20 mouse cellular contexts compared by ENCODE assay signal in the genomic region with DNA sequence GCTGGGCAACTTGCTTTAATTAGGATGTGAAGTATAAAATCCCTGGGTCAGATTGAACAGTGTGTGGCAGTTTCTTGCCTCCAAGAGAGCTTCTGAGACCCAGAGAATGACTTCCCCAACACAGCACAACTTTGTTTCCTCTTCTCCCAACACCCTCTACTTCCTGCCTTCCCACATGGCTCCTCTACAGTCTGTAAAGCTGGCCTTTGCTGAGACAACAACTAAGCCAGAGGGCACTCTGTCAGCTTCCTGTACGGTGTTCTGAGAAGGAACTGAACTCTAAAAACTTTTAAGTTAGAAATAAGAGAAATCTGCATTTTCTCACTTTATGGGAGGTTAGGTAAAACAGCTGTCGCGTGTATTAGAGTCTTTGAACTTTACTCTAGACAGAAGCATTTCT. TPM values are rescaled to one million over a fixed set of nuclear protein-coding genes. Genes with fewer than 3 reads are reported as not detected.
A peak's percentile ranks its signal among the peaks of the same experiment; 100 is the strongest.
DNase-seq lines count a peak whose midpoint lies in the region; ATAC-seq and TF ChIP-seq lines count a peak whose summit lies in the region.
"Had no signal": no experiment of that assay in that cellular context is flagged by ENCODE, and none has a peak within 500 bp of the region (broad histone marks: within the 10 kb centered on the region; RNA-seq: fewer than 3 reads in every experiment).

No protein-coding gene starts in this region.

- peak; percentile 28 for DNase-seq in heart, adult 8-10 months (ENCODE audit: low spot score)
- no peak for DNase-seq in heart, embryonic 10.5 days (ENCODE audit: low spot score)
- peak; percentile 26 for DNase-seq in lung, embryonic 14.5 days
- no peak for DNase-seq in lung, adult 18-20 months
- no peak for DNase-seq in left cerebral cortex, adult 9 months (ENCODE audit: low spot score in 2 of 2)
- DNase-seq: B cell, adult 2 months; cerebellum, postnatal 10 days; kidney, postnatal 14 days had no signal

- no peak overlapping the region for H3K9ac ChIP-seq in lung, embryonic 14.5 days
- no peak overlapping the region for H3K9ac ChIP-seq in hindbrain, embryonic 12.5 days
- H3K9ac ChIP-seq: hindbrain, embryonic 14.5 days; limb, embryonic 15.5 days had no signal

- no peak for TF ChIP-seq CTCF in lung, embryonic 14.5 days (IDR thresholded peaks at IDR 0.05; ENCODE audit: low read depth)

- no peak for ATAC-seq in lung, embryonic 14.5 days (ENCODE audit: insufficient read depth)
- peak; percentile 78 for ATAC-seq in common myeloid progenitor, adult 5-6 weeks (replicated peaks; ENCODE audit: low read depth, poor library complexity, severe bottlenecking)
- 0 out of 2 replicates have a peak, but pooled peaks have one; percentile 50 for ATAC-seq in monocyte, adult 5-6 weeks (replicated peaks; ENCODE audit: insufficient number of reproducible peaks, low FRiP score, low TSS enrichment, poor library complexity, severe bottlenecking)
- no peak for ATAC-seq in hindbrain, embryonic 12.5 days (ENCODE audit: low FRiP score)
- ATAC-seq: activated CD4-positive, CD25-positive, alpha-beta regulatory T cell, adult 4 months; forebrain, embryonic 14.5 days; intestine, embryonic 16.5 days; midbrain, embryonic 16.5 days; Patski had no signal

- H3K4me3 ChIP-seq in heart, embryonic 10.5 days: no peak overlapping the region
- H3K4me3 ChIP-seq in lung, embryonic 14.5 days (ENCODE audit: low read depth, low read length): no peak overlapping the region
- H3K4me3 ChIP-seq in hindbrain, embryonic 12.5 days: no peak overlapping the region
- H3K4me3 ChIP-seq: erythroblast, embryonic 14.5 days; limb, embryonic 15.5 days had no signal

- H3K9me3 ChIP-seq in heart, embryonic 10.5 days: no peaks in the 10 kb centered on the region
- H3K9me3 ChIP-seq in lung, embryonic 14.5 days (ENCODE audit: low read depth, low read length): no peaks in the 10 kb centered on the region
- no peaks in the 10 kb centered on the region for H3K9me3 ChIP-seq in hindbrain, embryonic 12.5 days (replicated peaks)
- H3K9me3 ChIP-seq: limb, embryonic 15.5 days had no signal

- H3K27ac ChIP-seq in heart, embryonic 10.5 days: no peak overlapping the region
- no peak overlapping the region for H3K27ac ChIP-seq in lung, embryonic 14.5 days (ENCODE audit: low read depth)
- no peak overlapping the region for H3K27ac ChIP-seq in hindbrain, embryonic 12.5 days
- H3K27ac ChIP-seq: hindbrain, embryonic 14.5 days; limb, embryonic 15.5 days had no signal

- no peaks in the 10 kb centered on the region for H3K4me1 ChIP-seq in heart, embryonic 10.5 days
- no peaks in the 10 kb centered on the region for H3K4me1 ChIP-seq in lung, embryonic 14.5 days (ENCODE audit: insufficient read depth)
- H3K4me1 ChIP-seq in hindbrain, embryonic 12.5 days: no peaks in the 10 kb centered on the region
- H3K4me1 ChIP-seq: limb, embryonic 15.5 days had no signal

- H3K4me2 ChIP-seq in lung, embryonic 14.5 days: no peak overlapping the region
- H3K4me2 ChIP-seq in hindbrain, embryonic 12.5 days (replicated peaks): no peak overlapping the region
- H3K4me2 ChIP-seq: hindbrain, embryonic 14.5 days; limb, embryonic 15.5 days had no signal

- 65% methylated on average over 3 of the region's 3 CpGs for WGBS in heart, embryonic 10.5 days
- 61% methylated on average over 3 of the region's 3 CpGs for WGBS in lung, embryonic 14.5 days
- WGBS in hindbrain, embryonic 12.5 days: 79% methylated on average over 3 of the region's 3 CpGs

- no peaks in the 10 kb centered on the region for H3K27me3 ChIP-seq in heart, embryonic 10.5 days (ENCODE audit: insufficient read depth, poor library complexity, severe bottlenecking)
- H3K27me3 ChIP-seq in lung, embryonic 14.5 days (ENCODE audit: insufficient read depth, low read length): no peaks in the 10 kb centered on the region
- no peaks in the 10 kb centered on the region for H3K27me3 ChIP-seq in hindbrain, embryonic 12.5 days
- H3K27me3 ChIP-seq: limb, embryonic 15.5 days; Patski had no signal

- H3K36me3 ChIP-seq in heart, embryonic 10.5 days: no peaks in the 10 kb centered on the region
- H3K36me3 ChIP-seq in lung, embryonic 14.5 days (ENCODE audit: insufficient read depth): no peaks in the 10 kb centered on the region
- H3K36me3 ChIP-seq in hindbrain, embryonic 12.5 days: no peaks in the 10 kb centered on the region
- H3K36me3 ChIP-seq: limb, embryonic 15.5 days had no signal

RNA-seq across cellular contexts. Expression of a gene that starts 34.4 kb away (rescaled TPM):
- 100 to 1,000 TPM; 117 to 175 (median 143) TPM for total RNA-seq in heart, adult 8-10 months (2022)
- 34.1 and 34.3 TPM in 2 replicates for polyA plus RNA-seq in heart, embryonic 10.5 days (2016; fragmentation: Nextera tagmentation; extraction: Ambion mirVana)
- 35.5 and 39.4 TPM in 2 replicates for polyA plus RNA-seq in lung, embryonic 14.5 days (2014; fragmentation: Nextera tagmentation; extraction: Ambion mirVana)
- 11.4 and 14.8 TPM in 2 replicates for total RNA-seq in common myeloid progenitor, adult 5-6 weeks (2017)
- total RNA-seq in monocyte, adult 5-6 weeks (2017): 11.7 to 14.2 TPM (median 12.6 TPM) in 3 replicates
- 49.0 and 51.7 TPM in 2 replicates for polyA plus RNA-seq in hindbrain, embryonic 12.5 days (2016; fragmentation: Nextera tagmentation; extraction: Ambion mirVana)

RNA-seq across cellular contexts. Expression of a gene that starts 39.4 kb away (rescaled TPM):
- 1 to 10 TPM in 1 of 4 experiments, under 1 TPM in 3; 0.19 to 1.5 (median 0.33) TPM for total RNA-seq in heart, adult 8-10 months (2022)
- 0.24 TPM in 1 of 2 replicates, not detected in the other for polyA plus RNA-seq in heart, embryonic 10.5 days (2016; fragmentation: Nextera tagmentation; extraction: Ambion mirVana)
- 0.27 and 0.43 TPM in 2 replicates for polyA plus RNA-seq in lung, embryonic 14.5 days (2014; fragmentation: Nextera tagmentation; extraction: Ambion mirVana)
- total RNA-seq in common myeloid progenitor, adult 5-6 weeks (2017): 22.7 and 25.9 TPM in 2 replicates
- 62.9 to 119 TPM (median 81.1 TPM) in 3 replicates for total RNA-seq in monocyte, adult 5-6 weeks (2017)
- polyA plus RNA-seq in hindbrain, embryonic 12.5 days (2016; fragmentation: Nextera tagmentation; extraction: Ambion mirVana): not detected in 2 replicates
- total RNA-seq: left cerebral cortex, postnatal 25 days had no signal
- polyA plus RNA-seq: erythroblast, embryonic 14.5 days; hindbrain, embryonic 14.5 days; midbrain, embryonic 16.5 days; Patski had no signal

Comparison
In these comparisons a context has a peak if more than half of its experiments do, and no peak if none do; other contexts are left out.
1. DNase-seq: peak in heart, adult 8-10 months (single experiment) and lung, embryonic 14.5 days (single experiment); none in heart, embryonic 10.5 days (single experiment), lung, adult 18-20 months (0 of 2) and left cerebral cortex, adult 9 months (0 of 2).
2. ATAC-seq: peak in common myeloid progenitor, adult 5-6 weeks (single experiment) and monocyte, adult 5-6 weeks (single experiment); none in lung, embryonic 14.5 days (single experiment) and hindbrain, embryonic 12.5 days (single experiment).